In genomic region chr2:32160967-32161366, GRCm38 (mm10) we compare ENCODE assay signal across 10 mouse cellular contexts. TPM values are rescaled to one million over a fixed set of nuclear protein-coding genes. Genes with fewer than 3 reads are reported as not detected.
DNase-seq lines count a peak whose midpoint lies in the region; ATAC-seq and TF ChIP-seq lines count a peak whose summit lies in the region.
"Had no signal": no experiment of that assay in that cellular context is flagged by ENCODE, and none has a peak within 500 bp of the region (broad histone marks: within the 10 kb centered on the region; RNA-seq: fewer than 3 reads in every experiment).

No protein-coding gene starts in this region.

- no peak for DNase-seq in kidney, postnatal 0 days (ENCODE audit: low spot score)
- no peak for DNase-seq in kidney, postnatal 14 days
- peak; percentile 62 for DNase-seq in thymus, postnatal 4 days
- DNase-seq in thymus, postnatal 36 days: no peak
- no peak for DNase-seq in urinary bladder, postnatal 10 days (ENCODE audit: low spot score)
- DNase-seq in heart, embryonic 10.5 days (ENCODE audit: low spot score): no peak

- no peak overlapping the region for H3K4me3 ChIP-seq in kidney, postnatal 0 days (replicated peaks; ENCODE audit: low read depth, low read length)
- H3K4me3 ChIP-seq in bone marrow macrophage, adult 2 months (ENCODE audit: insufficient read depth, low read length): no peak overlapping the region
- no peak overlapping the region for H3K4me3 ChIP-seq in heart, embryonic 10.5 days
- H3K4me3 ChIP-seq: embryonic facial prominence, embryonic 15.5 days; limb, embryonic 13.5 days had no signal

- ATAC-seq in kidney, postnatal 0 days (replicated peaks; ENCODE audit: low FRiP score, low read depth): no peak

- H3K36me3 ChIP-seq in kidney, postnatal 0 days (ENCODE audit: insufficient read depth, low read length): no peaks in the 10 kb centered on the region
- H3K36me3 ChIP-seq in heart, embryonic 10.5 days: peaks cover 15% of the 10 kb centered on the region

- no peak overlapping the region for H3K27ac ChIP-seq in kidney, postnatal 0 days
- H3K27ac ChIP-seq in bone marrow macrophage, adult 2 months (ENCODE audit: insufficient read depth, low read depth, low read length): no peak overlapping the region
- no peak overlapping the region for H3K27ac ChIP-seq in heart, embryonic 10.5 days
- H3K27ac ChIP-seq: limb, embryonic 13.5 days had no signal

- no peak overlapping the region for H3K9ac ChIP-seq in kidney, postnatal 0 days (ENCODE audit: low read depth, low read length)
- H3K9ac ChIP-seq: embryonic facial prominence, embryonic 15.5 days; limb, embryonic 13.5 days had no signal

- TF ChIP-seq POLR2A in bone marrow macrophage, adult 2 months (IDR thresholded peaks at IDR 0.05; ENCODE audit: borderline replicate concordance, low read depth, low read length): no peak

- H3K27me3 ChIP-seq in kidney, postnatal 0 days (ENCODE audit: insufficient read depth, low read length): no peaks in the 10 kb centered on the region
- no peaks in the 10 kb centered on the region for H3K27me3 ChIP-seq in heart, embryonic 10.5 days (ENCODE audit: insufficient read depth, poor library complexity, severe bottlenecking)
- H3K27me3 ChIP-seq: embryonic facial prominence, embryonic 15.5 days; limb, embryonic 13.5 days had no signal

- TF ChIP-seq CTCF in kidney, postnatal 0 days (IDR thresholded peaks at IDR 0.05; ENCODE audit: low read depth): peak; percentile 58
- peak; percentile 48; the same call in 1 of the 2 replicates for TF ChIP-seq CTCF in bone marrow macrophage, adult 2 months (IDR thresholded peaks at IDR 0.05; ENCODE audit: low read depth, low read length)

- WGBS in kidney, postnatal 0 days: 80% methylated on average over 5 of the region's 5 CpGs
- 78% methylated on average over 5 of the region's 5 CpGs for WGBS in heart, embryonic 10.5 days

- H3K9me3 ChIP-seq in kidney, postnatal 0 days (replicated peaks; ENCODE audit: low read length): no peaks in the 10 kb centered on the region
- no peaks in the 10 kb centered on the region for H3K9me3 ChIP-seq in heart, embryonic 10.5 days
- H3K9me3 ChIP-seq: embryonic facial prominence, embryonic 15.5 days; limb, embryonic 13.5 days had no signal

- H3K4me2 ChIP-seq in kidney, postnatal 0 days (ENCODE audit: low read length): no peak overlapping the region
- H3K4me2 ChIP-seq: embryonic facial prominence, embryonic 15.5 days; heart, embryonic 11.5 days; limb, embryonic 13.5 days had no signal

- peaks cover 29% of the 10 kb centered on the region for H3K4me1 ChIP-seq in kidney, postnatal 0 days (replicated peaks; ENCODE audit: insufficient read depth, low read length)
- peaks cover 24% of the 10 kb centered on the region for H3K4me1 ChIP-seq in bone marrow macrophage, adult 2 months (ENCODE audit: control insufficient read depth, insufficient read depth, low read length)
- peaks cover 77% of the 10 kb centered on the region for H3K4me1 ChIP-seq in heart, embryonic 10.5 days

RNA-seq across cellular contexts. Expression of gene Prrc2b, which starts 10.1 kb away (rescaled TPM):
- polyA plus RNA-seq in kidney, postnatal 0 days (2015; fragmentation: Nextera tagmentation; extraction: Ambion mirVana): 31.4 and 33.8 TPM in 2 replicates
- polyA plus RNA-seq in bone marrow macrophage, adult 2 months (2012; ENCODE audit: insufficient read depth, insufficient read length, missing spikeins): 28.6 and 34.9 TPM in 2 replicates
- polyA plus RNA-seq in heart, embryonic 10.5 days (2016; fragmentation: Nextera tagmentation; extraction: Ambion mirVana): 44.1 and 54.6 TPM in 2 replicates
